Mouse (Mus musculus) inflammation-experienced regulatory T-cells (primary cell): ENCODE results near the gene Vrk1. TPM values are rescaled to one million over a fixed set of nuclear protein-coding genes. Genes with fewer than 3 reads are reported as not detected.

Source experiments
- polyA plus RNA-seq, 2 experiments: library from polyadenylated mRNA; unstranded; fragments of 100-300 nt; shearing (Covaris generic); gene quantifications; one replicate each; pipeline ENCODE4 v1.2.1; 2017

Gene Vrk1
- polyA plus RNA-seq: 100 to 1,000 TPM; 108 to 114 TPM

GRCm38 (mm10) chr12:106010065-106010915 is at the start of gene Vrk1:
TSS of gene Vrk1 (plus strand) at chr12:106010228.

Other genes starting within 250 kb of the Vrk1 start
- 100 to 1,000 TPM; 240 to 244 TPM for gene Papola, start 225.5 kb upstream of the Vrk1 start, polyA plus RNA-seq